Mouse (Mus musculus) spleen, adult 2 months (tissue): ENCODE results near the gene Adh4.

Source experiments
- CTCF ChIP-seq: fragments of 200-500 bp; IDR thresholded peaks from 2 replicates; pipeline ENCODE4 v1.5.1; 2011; ENCODE audit warnings: mild to moderate bottlenecking, inconsistent platforms; ENCODE audit not compliant: insufficient read depth, insufficient read length, insufficient replicate concordance; ENCODE audit errors: extremely low read depth
- POLR2A ChIP-seq: fragments of 200-500 bp; IDR thresholded peaks from 2 replicates; pipeline ENCODE4 v1.6.1; 2011; ENCODE audit warnings: low read depth, low read length, inconsistent platforms

DNA sequence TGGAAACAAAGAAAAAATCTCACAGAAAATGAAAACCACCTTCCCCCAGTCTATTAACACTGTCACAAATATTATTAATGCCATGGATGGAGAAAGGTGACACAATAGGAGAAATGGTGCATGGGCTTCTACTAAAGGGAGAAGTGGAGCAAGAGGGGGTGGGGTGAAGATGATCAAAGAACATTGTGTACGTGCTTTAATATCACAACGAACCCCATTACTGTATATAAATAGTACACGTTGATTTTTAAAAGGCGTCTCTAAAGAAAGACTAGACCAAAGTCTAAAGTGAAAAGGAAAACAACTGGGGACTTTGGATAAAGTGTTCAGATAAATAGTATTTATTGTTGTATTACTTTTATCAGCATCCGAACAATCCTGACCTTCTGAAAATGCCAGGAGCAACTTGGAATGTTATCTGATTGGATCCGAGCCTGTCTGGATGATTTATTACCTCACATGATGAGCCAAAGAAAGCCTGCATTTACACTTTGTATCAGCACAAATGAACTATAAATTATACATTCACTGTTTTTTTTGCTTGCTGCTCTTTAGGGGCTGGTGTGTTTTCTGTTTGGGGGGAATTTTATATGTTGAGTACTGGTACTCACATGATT is 15.2 kb downstream of the Adh4 start:
- TF ChIP-seq CTCF (no peak), POLR2A (no peak)
